Comparison of ENCODE assay signal across 19 mouse cellular contexts in genomic region chr6:32944956-32945355, GRCm38 (mm10).
"Had no signal": no experiment of that assay in that cellular context is flagged by ENCODE, and none has a peak within 500 bp of the region (broad histone marks: within the 10 kb centered on the region; RNA-seq: fewer than 3 reads in every experiment).

No protein-coding gene starts in this region.

- H3K4me3 ChIP-seq: liver, embryonic 12.5 days; lung, embryonic 15.5 days; midbrain, embryonic 10.5 days; midbrain, embryonic 12.5 days; myocyte; neural tube, embryonic 13.5 days; neural tube, embryonic 15.5 days had no signal

- H3K36me3 ChIP-seq: liver, embryonic 12.5 days; lung, embryonic 15.5 days; midbrain, embryonic 10.5 days; midbrain, embryonic 12.5 days; neural tube, embryonic 13.5 days; neural tube, embryonic 15.5 days had no signal

- ATAC-seq: liver, embryonic 12.5 days; midbrain, embryonic 16.5 days had no signal

- H3K4me2 ChIP-seq: liver, embryonic 12.5 days; lung, embryonic 15.5 days; midbrain, embryonic 12.5 days; neural tube, embryonic 13.5 days; neural tube, embryonic 15.5 days had no signal

- H3K9ac ChIP-seq: liver, embryonic 12.5 days; liver, embryonic 14.5 days; lung, embryonic 15.5 days; midbrain, embryonic 12.5 days; neural tube, embryonic 13.5 days; neural tube, embryonic 15.5 days had no signal

- H3K9me3 ChIP-seq: liver, embryonic 12.5 days; lung, embryonic 15.5 days; midbrain, embryonic 10.5 days; midbrain, embryonic 12.5 days; neural tube, embryonic 13.5 days; neural tube, embryonic 15.5 days had no signal

- DNase-seq: lung, postnatal 10 days; midbrain, embryonic 14.5 days; retina, postnatal 1 day; right cerebral cortex, adult 18-20 months; right cerebral cortex, postnatal 25 days; right cerebral cortex, postnatal 4 days; spleen, adult 18-20 months; thymus, adult 18-20 months; thymus, postnatal 14 days; thymus, postnatal 4 days had no signal

- H3K4me1 ChIP-seq: midbrain, embryonic 12.5 days; neural tube, embryonic 15.5 days had no signal

- H3K27ac ChIP-seq: liver, embryonic 12.5 days; liver, embryonic 14.5 days; lung, embryonic 15.5 days; midbrain, embryonic 10.5 days; midbrain, embryonic 12.5 days; neural tube, embryonic 13.5 days; neural tube, embryonic 15.5 days had no signal

- H3K27me3 ChIP-seq: liver, embryonic 12.5 days; lung, embryonic 15.5 days; midbrain, embryonic 12.5 days; neural tube, embryonic 13.5 days; neural tube, embryonic 15.5 days had no signal
